Mouse (Mus musculus) kidney, adult 2 months (tissue): ENCODE results near the gene Tmem198b.

Experiments used
- CTCF ChIP-seq: fragments of 200-500 bp; conservative IDR thresholded peaks from 2 replicates; pipeline ENCODE4 v1.5.1; 2011; ENCODE audit warnings: low read depth, mild to moderate bottlenecking, control low read depth, low read length, moderate library complexity, mixed read lengths; ENCODE audit not compliant: insufficient read depth, insufficient read length
- POLR2A ChIP-seq: fragments of 200-500 bp; IDR thresholded peaks from one replicate; pipeline ENCODE4 v1.6.1; 2011; ENCODE audit warnings: low read depth, low read length, control low read depth

DNA sequence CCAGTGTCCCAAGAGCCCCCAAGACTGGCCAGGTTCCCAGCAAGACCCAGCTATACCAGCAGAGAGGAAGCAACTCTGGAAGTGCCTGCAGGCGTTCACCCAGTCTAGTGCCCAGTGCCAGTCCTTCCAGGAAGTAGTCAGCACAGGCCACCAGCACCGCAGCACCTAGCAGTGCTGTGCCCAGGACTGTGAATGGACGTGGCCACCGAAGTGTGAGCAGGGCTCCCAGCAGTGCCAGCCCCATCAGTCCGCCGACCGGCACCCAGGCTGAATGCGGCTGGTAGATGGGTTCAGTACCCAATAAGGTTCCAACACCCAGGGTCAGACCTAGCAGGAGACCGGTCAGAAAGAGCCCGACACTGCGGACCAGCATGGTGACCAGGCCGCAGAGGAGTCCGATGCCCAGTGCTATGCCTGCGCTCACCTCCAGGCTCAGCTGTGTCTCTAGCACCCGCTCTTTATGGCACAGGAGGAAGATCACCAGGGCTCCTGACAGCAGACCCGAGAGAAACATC is 2.1 kb downstream of the Tmem198b start:
- no peak for TF ChIP-seq POLR2A
- no peak for TF ChIP-seq CTCF
